Mouse (Mus musculus) heart, embryonic 14.5 days (tissue): ENCODE results near the gene Chrna1. TPM values are rescaled to one million over a fixed set of nuclear protein-coding genes. Genes with fewer than 3 reads are reported as not detected.
A peak's percentile ranks its signal among the peaks of the same experiment; 100 is the strongest.

Experiments
- ATAC-seq: fragments of 200-750 bp; cut with Nextera tagmentation; 2 replicates; pipeline ENCODE4 v1.8.0; 2017; ENCODE audit warnings: low read depth, moderate TSS enrichment; ENCODE audit not compliant: insufficient number of reproducible peaks, insufficient read depth, low FRiP score
- H3K27ac ChIP-seq, 2 experiments: fragments of 200-500 bp in 1 of 2; fragments of 300-500 bp in 1 of 2; sonication (generic) in 1 of 2; replicated peaks in 1 of 2; 2 replicates each; pipeline ENCODE4 v1.5.1; 2012 to 2014; ENCODE audit warnings: low read depth in 2 of 2, low read length in 2 of 2, control low read depth in 1 of 2, mild to moderate bottlenecking in 1 of 2, mixed read lengths in 1 of 2; ENCODE audit not compliant: control insufficient read depth in 1 of 2, insufficient read depth in 1 of 2
- H3K27me3 ChIP-seq: fragments of 300-500 bp; sonication (generic); 2 replicates; pipeline ENCODE4 v1.6.1; 2014; ENCODE audit warnings: mild to moderate bottlenecking, low read length, control low read depth; ENCODE audit not compliant: control insufficient read depth, insufficient read depth
- H3K36me3 ChIP-seq: fragments of 300-500 bp; sonication (generic); 2 replicates; pipeline ENCODE4 v1.6.1; 2014; ENCODE audit warnings: mild to moderate bottlenecking, control low read depth, low read length, mixed read lengths; ENCODE audit not compliant: control insufficient read depth, insufficient read depth
- H3K4me1 ChIP-seq, 2 experiments: fragments of 200-500 bp in 1 of 2; fragments of 300-500 bp in 1 of 2; sonication (generic) in 1 of 2; 2 replicates each; pipeline ENCODE4 v1.6.1; 2012 to 2014; ENCODE audit warnings: low read length in 2 of 2, control low read depth in 1 of 2, mixed read lengths in 1 of 2; ENCODE audit not compliant: control insufficient read depth in 2 of 2, insufficient read depth in 2 of 2
- H3K4me2 ChIP-seq: fragments of 300-500 bp; sonication (generic); 2 replicates; pipeline ENCODE4 v1.6.1; 2014; ENCODE audit warnings: mild to moderate bottlenecking, low read length
- H3K4me3 ChIP-seq, 2 experiments: fragments of 200-500 bp in 1 of 2; fragments of 300-500 bp in 1 of 2; sonication (generic) in 1 of 2; 2 replicates each; pipeline ENCODE4 v1.5.1; 2012 to 2014; ENCODE audit warnings: low read length in 2 of 2, mild to moderate bottlenecking in 2 of 2, control low read depth in 1 of 2, low read depth in 1 of 2, moderate library complexity in 1 of 2; ENCODE audit not compliant: control insufficient read depth in 1 of 2, insufficient read depth in 1 of 2
- H3K9ac ChIP-seq: fragments of 300-500 bp; sonication (generic); 2 replicates; pipeline ENCODE4 v1.6.1; 2014; ENCODE audit warnings: mild to moderate bottlenecking, low read length
- H3K9me3 ChIP-seq: fragments of 300-500 bp; sonication (generic); 2 replicates; pipeline ENCODE4 v1.6.1; 2016; ENCODE audit warnings: low read length, control low read depth; ENCODE audit not compliant: control insufficient read depth
- WGBS: fragments of 180-500 bp; shearing (Covaris S2); extraction: QIAGEN DNeasy Blood & Tissue Kit; methylation state at CpG from one replicate; pipeline ENCODE4 v1.1.7; 2014; 5-methylcytosine and 5-hydroxymethylcytosine counted together
- polyA plus RNA-seq: library from polyadenylated mRNA; unstranded; fragments of >200 nt; fragmentation: Nextera tagmentation; extraction: Ambion mirVana; gene quantifications from 2 replicates; pipeline ENCODE4 v1.2.1, GENCODE M21; 2014

The Chrna1 gene
- polyA plus RNA-seq, 1 experiment from 2014 or later = 0.09 TPM

DNA sequence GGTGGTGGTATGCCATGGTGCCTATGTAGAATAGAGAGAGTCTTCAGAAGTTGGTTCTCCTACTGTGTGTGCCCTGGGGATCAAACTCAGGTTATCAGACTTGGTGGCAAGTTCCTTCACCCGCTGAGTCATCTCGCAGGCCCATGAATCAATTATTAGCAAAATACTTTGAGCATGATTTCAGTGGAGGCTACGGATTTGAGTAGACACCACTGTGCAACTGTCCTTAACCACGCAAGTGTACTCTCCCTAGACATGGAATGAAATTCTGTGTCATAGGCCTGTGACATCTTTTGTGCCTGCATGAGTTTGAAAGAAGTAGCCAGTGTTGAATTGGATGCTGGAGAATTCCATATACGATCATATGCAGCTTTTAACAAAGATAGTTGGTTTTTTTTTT, 582 bp upstream of the Chrna1 start:
- no peak for ATAC-seq
- Histone ChIP-seq H3K27ac (no peak overlapping the region), H3K9me3 (no peaks in the 10 kb centered on the region), H3K36me3 (no peaks in the 10 kb centered on the region), H3K9ac (no peak overlapping the region), H3K27me3 (no peaks in the 10 kb centered on the region), H3K4me1 (peaks cover 5 to 6% of the 10 kb centered on the region in 2 experiments; a peak in 3 of 4 replicates), H3K4me3 (no peak overlapping the region), H3K4me2 (no peak overlapping the region)
- WGBS = 84% methylated on average over 5 of the region's 5 CpGs

DNA sequence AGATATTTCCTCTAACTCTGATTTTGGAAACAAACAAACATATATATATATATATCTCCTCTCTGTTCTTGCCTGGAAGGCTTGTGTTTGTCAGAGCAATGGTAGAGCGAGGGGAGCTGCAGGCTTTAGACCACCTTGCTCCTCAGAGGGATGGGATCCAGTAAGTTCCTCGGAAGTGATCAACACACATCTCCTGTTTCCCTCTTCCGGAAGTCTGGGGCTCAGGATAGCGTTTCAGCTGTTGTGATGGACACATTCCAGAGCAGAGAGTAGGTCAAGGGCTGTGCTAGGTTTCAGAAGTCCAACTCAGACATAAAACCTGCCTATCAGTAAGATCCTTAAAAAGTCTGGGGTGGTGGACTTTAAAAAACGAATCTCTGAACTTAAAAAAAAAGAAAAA, 970 bp downstream of the Chrna1 start:
- Histone ChIP-seq H3K9ac (no peak overlapping the region), H3K27me3 (no peaks in the 10 kb centered on the region), H3K4me1 (no peaks in the 10 kb centered on the region; a peak in 1 of 4 replicates), H3K4me3 (no peak overlapping the region), H3K4me2 (no peak overlapping the region), H3K27ac (no peak overlapping the region), H3K36me3 (no peaks in the 10 kb centered on the region), H3K9me3 (no peaks in the 10 kb centered on the region)
- no peak for ATAC-seq
- WGBS = 21% methylated on average over 5 of the region's 5 CpGs

DNA sequence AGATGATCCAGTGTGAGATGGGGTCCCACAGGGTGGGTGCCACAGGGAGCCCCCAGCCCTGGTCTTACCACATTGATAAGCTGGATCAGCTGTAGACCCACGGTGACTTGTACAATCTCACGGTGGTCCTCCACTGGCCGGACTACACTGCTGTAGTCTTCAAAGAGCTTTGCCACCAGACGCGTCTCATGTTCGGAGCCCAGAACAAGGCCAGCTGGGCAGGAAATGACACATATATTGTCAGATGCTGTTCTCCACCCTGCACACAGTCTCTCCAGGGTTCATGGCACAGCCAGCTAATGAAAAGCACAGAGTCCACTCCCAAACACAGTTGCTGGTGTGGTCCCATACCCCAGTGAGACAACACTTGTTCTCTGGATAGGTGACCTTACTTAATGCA, 5.7 kb downstream of the Chrna1 start:
- 75% methylated on average over 6 of the region's 6 CpGs for WGBS
- no peak for ATAC-seq
- H3K4me2 ChIP-seq = no peak overlapping the region
- no peaks in the 10 kb centered on the region for H3K36me3 ChIP-seq
- H3K9me3 ChIP-seq = no peaks in the 10 kb centered on the region
- no peak overlapping the region for H3K9ac ChIP-seq
- no peaks in the 10 kb centered on the region; the same call in 1 of the 2 replicates for H3K27me3 ChIP-seq
- H3K4me3 ChIP-seq = no peak overlapping the region
- no peaks in the 10 kb centered on the region; a peak in 1 of 4 replicates for H3K4me1 ChIP-seq
- H3K27ac ChIP-seq = no peak overlapping the region

DNA sequence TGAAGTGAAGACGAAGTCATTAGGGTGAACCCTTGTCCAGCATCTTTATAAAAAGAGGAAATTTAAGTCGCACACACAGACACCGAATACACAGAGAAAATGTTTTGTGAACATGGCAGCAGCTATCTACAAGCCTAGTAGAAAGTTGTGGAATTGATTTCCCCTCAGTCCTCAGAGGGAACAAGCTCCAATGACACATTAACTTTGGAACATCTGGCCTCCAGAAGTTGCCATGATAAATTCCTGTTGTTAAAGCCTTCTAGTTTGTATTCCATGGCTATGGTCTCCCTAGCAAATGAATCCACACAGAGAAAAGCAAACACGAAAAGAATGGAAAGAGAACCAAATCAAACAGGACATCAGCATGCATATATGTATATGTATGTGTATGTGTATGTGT, 6.6 kb downstream of the Chrna1 start:
- no peak overlapping the region for H3K27ac ChIP-seq
- no peaks in the 10 kb centered on the region; a peak in 1 of 4 replicates for H3K4me1 ChIP-seq
- H3K9ac ChIP-seq = no peak overlapping the region
- no peaks in the 10 kb centered on the region for H3K36me3 ChIP-seq
- ATAC-seq = no peak
- H3K4me3 ChIP-seq = no peak overlapping the region
- no peak overlapping the region for H3K4me2 ChIP-seq
- 86% methylated on average over 4 of the region's 4 CpGs for WGBS
- H3K9me3 ChIP-seq = no peaks in the 10 kb centered on the region
- no peaks in the 10 kb centered on the region; the same call in 1 of the 2 replicates for H3K27me3 ChIP-seq

DNA sequence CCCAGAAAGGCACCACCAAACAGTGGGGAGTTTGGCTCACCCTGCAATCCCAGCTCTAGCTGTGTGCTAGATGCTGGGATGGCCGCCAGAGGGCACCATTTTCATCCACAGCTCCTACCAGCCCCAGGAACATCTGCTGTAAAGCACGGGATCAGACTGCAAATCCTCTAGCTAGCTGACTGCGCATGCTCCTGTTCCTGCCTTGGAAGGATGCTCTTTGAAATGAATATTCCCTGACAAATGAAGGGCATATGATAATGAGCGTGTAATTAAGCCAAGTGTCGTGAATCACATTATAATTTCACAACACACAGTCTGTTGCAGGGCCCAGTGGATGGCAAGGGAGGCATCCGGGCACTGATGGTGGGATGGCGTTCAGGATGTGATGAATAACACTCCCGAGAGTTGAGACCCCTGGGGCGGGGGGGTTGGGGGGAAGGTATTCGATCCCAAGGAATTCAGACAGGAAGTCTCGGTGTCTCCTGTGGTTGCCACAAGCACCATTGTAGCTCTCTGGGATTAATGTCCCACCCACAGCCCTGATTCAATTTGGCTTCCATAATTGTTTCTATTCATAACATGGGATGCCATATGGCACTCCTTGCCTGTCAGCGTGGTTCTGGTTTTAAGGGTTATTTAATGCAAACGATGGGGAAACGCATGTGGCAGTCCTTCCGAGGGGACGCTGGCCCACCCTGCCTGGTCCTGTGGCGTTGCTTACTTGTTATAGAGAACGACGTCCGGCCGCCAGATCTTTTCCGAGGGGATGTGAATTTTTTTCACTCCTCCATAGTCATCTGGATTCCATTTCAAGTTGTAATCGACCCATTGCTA, 7.4 kb downstream of the Chrna1 start:
- ATAC-seq = no peak
- 40% methylated on average over 23 of the region's 23 CpGs for WGBS

DNA sequence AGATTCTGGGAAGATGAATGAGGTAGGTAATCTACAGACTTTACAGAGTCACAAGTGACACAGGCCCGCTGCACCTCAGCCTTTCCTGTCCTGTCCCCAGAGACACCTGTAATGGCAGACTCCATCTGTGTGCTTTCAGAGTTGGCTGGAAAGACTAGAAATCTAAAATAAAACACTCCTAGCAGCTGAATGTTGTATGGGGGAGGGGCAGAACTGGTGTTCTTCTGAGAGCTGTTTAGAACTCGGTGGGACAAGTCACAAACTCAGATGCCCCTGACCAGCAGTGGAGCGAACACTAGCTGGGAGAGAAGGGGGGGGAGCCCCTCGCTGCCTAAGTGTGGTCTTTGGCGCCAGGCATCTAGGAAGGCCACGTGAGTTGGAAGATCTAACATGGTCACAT, 8.2 kb downstream of the Chrna1 start:
- ATAC-seq = no peak
- Histone ChIP-seq H3K27ac (no peak overlapping the region), H3K27me3 (no peaks in the 10 kb centered on the region; the same call in 1 of the 2 replicates), H3K9ac (no peak overlapping the region), H3K4me1 (no peaks in the 10 kb centered on the region; a peak in 1 of 4 replicates), H3K4me2 (no peak overlapping the region), H3K9me3 (no peaks in the 10 kb centered on the region), H3K36me3 (no peaks in the 10 kb centered on the region), H3K4me3 (no peak overlapping the region)
- WGBS = 72% methylated on average over 6 of the region's 6 CpGs

More for the DNA sequence above, 7.4 kb downstream of the Chrna1 start:
- Histone ChIP-seq H3K9ac (no peak overlapping the region), H3K36me3 (no peaks in the 10 kb centered on the region), H3K4me3 (no peak overlapping the region), H3K4me1 (no peaks in the 10 kb centered on the region; a peak in 1 of 4 replicates), H3K4me2 (peak overlapping the region; percentile 31), H3K9me3 (no peaks in the 10 kb centered on the region), H3K27me3 (no peaks in the 10 kb centered on the region; the same call in 1 of the 2 replicates), H3K27ac (no peak overlapping the region)

DNA sequence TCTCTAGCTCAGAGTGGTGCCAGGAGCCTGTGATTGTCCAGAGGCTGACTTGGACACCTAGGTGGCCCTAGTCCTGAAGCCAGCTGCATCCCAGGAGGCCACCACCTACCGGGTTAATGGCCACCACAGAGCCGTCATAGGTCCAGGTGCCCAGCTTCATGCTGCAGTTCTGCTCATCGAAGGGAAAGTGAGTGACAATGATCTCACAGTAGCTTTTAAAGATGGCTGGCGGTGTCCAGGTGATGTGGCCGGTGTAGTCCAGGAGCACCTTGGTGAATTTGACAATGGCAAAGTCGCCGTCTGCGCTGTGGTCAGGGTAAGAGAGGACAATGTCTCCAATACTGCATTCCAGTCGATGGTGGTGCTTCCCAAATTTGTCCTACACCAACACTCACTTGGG, 8.8 kb downstream of the Chrna1 start:
- Histone ChIP-seq H3K9ac (no peak overlapping the region), H3K4me2 (no peak overlapping the region), H3K4me1 (no peaks in the 10 kb centered on the region; a peak in 1 of 4 replicates), H3K27me3 (no peaks in the 10 kb centered on the region; the same call in 1 of the 2 replicates), H3K9me3 (no peaks in the 10 kb centered on the region), H3K36me3 (no peaks in the 10 kb centered on the region), H3K27ac (no peak overlapping the region), H3K4me3 (no peak overlapping the region)
- ATAC-seq = no peak
- WGBS = 87% methylated on average over 9 of the region's 9 CpGs
